Mouse (Mus musculus): ENCODE measurements around the gene Mettl6. TPM values are rescaled to one million over a fixed set of nuclear protein-coding genes. Genes with fewer than 3 reads are reported as not detected.

Mettl6 gene
- 5.9 and 9.2 TPM in 2 replicates for polyA plus RNA-seq (2012; rRNA removed)

DNA sequence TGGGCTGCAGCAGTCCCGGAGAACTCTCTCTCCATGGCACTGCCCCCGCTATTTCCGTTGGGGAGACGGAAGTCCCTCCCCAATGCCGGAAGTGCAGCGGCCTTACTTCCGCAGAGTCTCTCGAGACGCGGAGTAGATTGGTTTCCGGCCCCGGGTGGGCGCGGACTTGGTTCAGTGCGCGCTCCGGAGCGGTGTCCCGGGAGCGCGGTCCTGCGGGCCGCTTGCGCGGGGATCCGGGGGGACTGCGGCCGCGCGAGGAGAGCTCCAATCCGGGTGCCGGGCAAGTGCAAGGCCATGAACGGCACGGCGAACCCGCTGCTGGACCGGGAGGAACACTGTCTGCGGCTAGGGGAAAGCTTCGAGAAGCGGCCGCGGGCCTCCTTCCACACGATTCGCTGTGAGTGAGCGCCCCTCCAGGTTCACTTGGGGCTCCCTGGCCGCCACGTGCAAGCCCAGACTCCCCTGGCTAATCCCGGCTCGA, at the start of gene Mettl6:
Mettl6 (minus strand) TSS at position 66 of the 481 bp plus-strand sequence.
- TF ChIP-seq POLR2A (IDR thresholded peaks at IDR 0.05; ENCODE audit: low read depth, low read length) = peak; percentile 64
- no peak for TF ChIP-seq CTCF (conservative IDR thresholded peaks at IDR 0.05; ENCODE audit: insufficient read depth, insufficient read length, low read depth, low read length)
- under 1% methylated on average over 49 of the region's 49 CpGs for WGBS
- Histone ChIP-seq H3K36me3 (ENCODE audit: control insufficient read depth, insufficient read depth, low read length) (no peaks in the 10 kb centered on the region), H3K4me3 (ENCODE audit: insufficient read depth, low read depth, low read length) (peak within 1 kb of the TSS; percentile 87), H3K4me1 (ENCODE audit: control insufficient read depth, insufficient read depth, low read length) (peaks cover 11% of the 10 kb centered on the region; the same call in 1 of the 2 replicates), H3K27ac (ENCODE audit: insufficient read depth, low read depth, low read length) (peak within 1 kb of the TSS; percentile 84), H3K27me3 (replicated peaks; ENCODE audit: control insufficient read depth, insufficient read depth, low read length) (no peaks in the 10 kb centered on the region)
- peak; percentile 95 for DNase-seq

DNA sequence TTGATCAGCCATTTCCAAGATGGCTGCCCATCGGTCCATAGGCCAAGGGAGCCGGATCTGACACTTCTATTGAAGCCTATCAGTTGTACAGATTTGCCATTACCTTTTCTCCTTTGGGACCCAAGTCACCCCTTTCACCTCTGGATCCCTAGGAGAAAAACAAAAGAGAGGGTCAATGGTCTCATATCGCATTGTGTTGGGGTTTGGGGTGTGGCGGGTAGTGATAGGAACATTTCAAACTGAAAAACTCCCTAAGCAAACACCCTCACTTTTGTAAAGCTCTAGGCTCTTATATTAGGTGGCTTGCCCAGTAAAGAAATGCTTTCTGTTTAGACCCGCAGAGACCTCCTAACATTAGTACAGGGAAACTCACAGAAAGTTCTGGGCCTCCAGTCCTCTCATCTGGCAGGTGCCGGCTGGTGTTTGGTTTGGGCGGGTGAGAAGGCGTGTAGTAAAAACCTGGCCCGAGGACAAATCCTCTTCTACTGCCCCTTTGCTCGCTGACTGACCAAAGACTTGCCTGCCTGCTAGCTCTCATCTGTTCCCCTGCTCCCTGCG, 49.1 kb upstream of the Mettl6 start:
- TF ChIP-seq POLR2A (IDR thresholded peaks at IDR 0.05; ENCODE audit: low read depth, low read length) = no peak
- TF ChIP-seq CTCF (conservative IDR thresholded peaks at IDR 0.05; ENCODE audit: insufficient read depth, insufficient read length, low read depth, low read length) = no peak
- Histone ChIP-seq H3K27me3 (replicated peaks; ENCODE audit: control insufficient read depth, insufficient read depth, low read length) (no peaks in the 10 kb centered on the region), H3K27ac (ENCODE audit: insufficient read depth, low read depth, low read length) (no peak overlapping the region), H3K36me3 (ENCODE audit: control insufficient read depth, insufficient read depth, low read length) (no peaks in the 10 kb centered on the region), H3K4me3 (ENCODE audit: insufficient read depth, low read depth, low read length) (no peak overlapping the region), H3K4me1 (ENCODE audit: control insufficient read depth, insufficient read depth, low read length) (no peaks in the 10 kb centered on the region)
- DNase-seq = no peak
- WGBS = 71% methylated on average over 11 of the region's 11 CpGs

DNA sequence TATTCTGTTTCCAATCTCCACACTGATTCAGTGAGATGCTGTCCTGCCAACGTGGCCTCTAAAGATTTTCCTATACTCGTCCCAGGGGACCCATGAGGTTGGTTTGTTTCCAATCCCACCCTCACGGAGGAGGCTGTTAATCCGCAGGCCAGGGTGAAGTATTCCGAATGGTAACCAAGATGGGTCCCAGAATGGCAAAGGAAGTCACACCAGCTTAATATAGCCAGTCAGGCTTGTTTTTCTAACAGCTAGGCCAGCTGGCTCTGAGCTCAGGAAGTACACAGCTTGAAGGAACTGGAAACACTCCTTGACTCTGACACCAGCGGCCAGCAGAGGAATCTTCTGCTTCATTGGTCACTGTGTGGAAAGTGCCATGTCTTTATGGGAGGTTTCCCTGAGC, 42.5 kb upstream of the Mettl6 start:
- DNase-seq = peak; percentile 37
- WGBS = 47% methylated on average over 6 of the region's 6 CpGs
- H3K36me3 ChIP-seq (ENCODE audit: control insufficient read depth, insufficient read depth, low read length) = no peaks in the 10 kb centered on the region
- H3K27ac ChIP-seq (ENCODE audit: insufficient read depth, low read depth, low read length) = peak overlapping the region; percentile 21; the same call in 1 of the 2 replicates
- H3K4me3 ChIP-seq (ENCODE audit: insufficient read depth, low read depth, low read length) = no peak overlapping the region
- no peak for TF ChIP-seq POLR2A (IDR thresholded peaks at IDR 0.05; ENCODE audit: low read depth, low read length)
- H3K4me1 ChIP-seq (ENCODE audit: control insufficient read depth, insufficient read depth, low read length) = peaks cover 11% of the 10 kb centered on the region; the same call in 1 of the 2 replicates
- H3K27me3 ChIP-seq (replicated peaks; ENCODE audit: control insufficient read depth, insufficient read depth, low read length) = no peaks in the 10 kb centered on the region

DNA sequence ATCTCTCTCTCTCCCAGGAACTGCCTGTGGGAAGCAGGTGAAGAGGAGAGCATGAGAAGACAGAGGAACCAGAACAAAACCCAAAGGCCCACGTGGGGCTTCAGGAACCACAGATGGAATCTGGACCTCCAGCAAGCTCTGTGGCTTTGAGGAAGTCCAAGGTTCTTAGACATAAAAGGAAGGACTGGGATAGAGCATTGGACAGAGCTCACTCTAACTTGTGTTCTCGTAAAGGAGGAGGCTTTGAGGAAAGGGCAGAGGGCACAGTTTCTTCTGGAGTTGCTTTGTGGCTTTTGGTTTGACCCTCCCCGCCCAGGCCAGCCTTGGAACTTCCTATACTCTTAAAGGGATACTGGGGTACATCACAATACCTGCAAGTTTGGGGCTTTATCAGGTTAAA, 37.8 kb upstream of the Mettl6 start:
- WGBS = 48% methylated on average over 3 of the region's 3 CpGs
- Histone ChIP-seq H3K27me3 (replicated peaks; ENCODE audit: control insufficient read depth, insufficient read depth, low read length) (no peaks in the 10 kb centered on the region), H3K4me1 (ENCODE audit: control insufficient read depth, insufficient read depth, low read length) (peaks cover 24% of the 10 kb centered on the region; the same call in 1 of the 2 replicates), H3K36me3 (ENCODE audit: control insufficient read depth, insufficient read depth, low read length) (no peaks in the 10 kb centered on the region), H3K4me3 (ENCODE audit: insufficient read depth, low read depth, low read length) (no peak overlapping the region), H3K27ac (ENCODE audit: insufficient read depth, low read depth, low read length) (peak overlapping the region; percentile 47; the same call in 1 of the 2 replicates)
- no peak for TF ChIP-seq POLR2A (IDR thresholded peaks at IDR 0.05; ENCODE audit: low read depth, low read length)
- TF ChIP-seq CTCF (conservative IDR thresholded peaks at IDR 0.05; ENCODE audit: insufficient read depth, insufficient read length, low read depth, low read length) = no peak
- peak; percentile 72 for DNase-seq

DNA sequence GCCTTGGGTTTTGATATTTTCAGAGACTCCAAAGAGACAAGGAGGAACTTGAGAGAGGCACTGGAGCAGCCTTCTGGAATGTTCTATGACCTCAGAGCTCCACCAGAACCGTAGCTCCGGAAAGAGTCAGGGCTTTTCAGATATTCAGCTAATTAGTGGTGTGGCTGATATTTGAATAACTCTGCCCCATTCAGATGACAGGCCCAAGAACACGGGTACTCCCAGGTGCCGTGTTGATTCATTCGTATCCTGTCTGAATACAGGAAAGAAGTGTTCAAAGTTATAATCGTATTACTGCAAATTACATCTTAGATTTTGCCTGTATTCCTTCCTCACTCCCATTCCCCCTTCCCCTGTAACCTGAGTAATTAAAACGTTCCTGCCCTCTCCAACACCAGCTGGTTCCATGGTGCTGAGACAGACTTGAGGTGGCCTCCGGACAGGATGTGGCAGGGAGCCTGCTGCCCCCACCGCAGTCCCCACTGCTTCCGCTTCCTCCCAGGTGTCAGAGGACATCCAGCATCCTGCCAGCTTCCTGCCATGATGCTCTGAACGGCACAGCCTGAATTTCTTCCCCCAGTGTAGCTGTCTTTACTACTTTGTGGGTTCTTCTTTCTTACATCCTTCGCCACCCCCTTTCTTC, 36.8 kb upstream of the Mettl6 start:
- peak; percentile 55 for DNase-seq
- Histone ChIP-seq H3K27ac (ENCODE audit: insufficient read depth, low read depth, low read length) (peak overlapping the region; percentile 71), H3K27me3 (replicated peaks; ENCODE audit: control insufficient read depth, insufficient read depth, low read length) (no peaks in the 10 kb centered on the region), H3K4me3 (ENCODE audit: insufficient read depth, low read depth, low read length) (no peak overlapping the region), H3K4me1 (ENCODE audit: control insufficient read depth, insufficient read depth, low read length) (peaks cover 24% of the 10 kb centered on the region; the same call in 1 of the 2 replicates), H3K36me3 (ENCODE audit: control insufficient read depth, insufficient read depth, low read length) (no peaks in the 10 kb centered on the region)
- TF ChIP-seq POLR2A (IDR thresholded peaks at IDR 0.05; ENCODE audit: low read depth, low read length) (peak; percentile 9), CTCF (conservative IDR thresholded peaks at IDR 0.05; ENCODE audit: insufficient read depth, insufficient read length, low read depth, low read length) (no peak)
- WGBS = 29% methylated on average over 12 of the region's 12 CpGs

DNA sequence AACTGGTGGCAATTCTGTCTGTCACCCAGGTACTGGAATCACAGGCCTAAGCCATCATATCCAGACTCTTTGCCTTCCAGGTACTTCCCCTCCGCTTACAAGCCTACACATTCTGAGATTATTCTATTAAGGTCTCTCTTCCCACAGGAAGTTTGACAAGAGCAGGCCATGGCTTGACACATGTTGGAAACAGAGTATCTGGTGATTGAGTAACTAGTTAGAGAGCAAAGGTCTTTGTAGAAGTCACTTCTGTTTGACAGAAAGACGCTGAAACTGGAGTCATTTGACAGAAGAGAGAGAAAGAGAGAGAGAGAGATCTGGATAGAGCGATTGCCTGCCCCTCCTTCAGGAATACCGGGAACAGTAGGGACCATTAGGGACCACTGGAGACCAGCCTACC, 36.0 kb upstream of the Mettl6 start:
- no peaks in the 10 kb centered on the region for H3K27me3 ChIP-seq (replicated peaks; ENCODE audit: control insufficient read depth, insufficient read depth, low read length)
- peak; percentile 75 for DNase-seq
- no peaks in the 10 kb centered on the region for H3K36me3 ChIP-seq (ENCODE audit: control insufficient read depth, insufficient read depth, low read length)
- WGBS = 53% methylated on average over 4 of the region's 4 CpGs
- H3K4me1 ChIP-seq (ENCODE audit: control insufficient read depth, insufficient read depth, low read length) = peaks cover 24% of the 10 kb centered on the region; the same call in 1 of the 2 replicates
- H3K4me3 ChIP-seq (ENCODE audit: insufficient read depth, low read depth, low read length) = no peak overlapping the region
- peak overlapping the region; percentile 71 for H3K27ac ChIP-seq (ENCODE audit: insufficient read depth, low read depth, low read length)
- no peak for TF ChIP-seq POLR2A (IDR thresholded peaks at IDR 0.05; ENCODE audit: low read depth, low read length)
- TF ChIP-seq CTCF (conservative IDR thresholded peaks at IDR 0.05; ENCODE audit: insufficient read depth, insufficient read length, low read depth, low read length) = no peak

DNA sequence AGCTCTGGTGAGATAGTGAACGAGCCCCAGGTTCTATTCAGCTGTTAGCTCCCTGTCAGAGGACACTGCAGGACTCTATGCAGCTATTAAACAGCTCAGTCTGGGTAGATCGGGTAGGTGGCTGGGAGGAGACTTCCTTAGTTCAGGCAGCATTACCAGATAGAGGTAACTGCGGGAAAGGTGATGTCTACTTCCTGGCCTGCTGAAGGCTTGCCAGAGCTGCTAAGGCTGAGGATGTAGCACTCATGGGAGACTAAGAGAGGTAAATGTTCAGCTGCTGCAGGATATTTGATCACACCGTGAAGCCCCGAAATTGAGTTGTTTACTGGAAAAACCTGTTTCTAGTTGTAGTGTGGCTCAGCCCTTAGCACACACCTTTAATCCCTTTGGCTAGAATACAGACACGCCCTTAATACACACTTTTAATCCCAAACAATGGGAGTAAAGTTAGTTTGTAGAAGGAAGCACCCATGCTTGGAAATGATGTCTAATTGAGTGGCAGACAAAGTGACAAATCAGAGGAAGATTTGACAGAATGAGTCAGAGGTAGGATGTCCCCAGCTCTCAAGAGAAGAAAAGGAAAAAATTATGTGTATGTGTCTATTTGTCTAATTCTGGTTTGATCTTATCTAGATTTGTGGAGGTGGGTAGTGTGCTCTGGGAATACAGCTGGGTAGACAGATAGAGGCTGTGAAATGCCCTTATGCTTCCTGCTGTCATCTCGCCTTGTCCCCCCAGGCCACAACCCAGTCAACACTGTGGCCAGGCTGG, 30.4 kb upstream of the Mettl6 start:
- TF ChIP-seq POLR2A (IDR thresholded peaks at IDR 0.05; ENCODE audit: low read depth, low read length) (no peak), CTCF (conservative IDR thresholded peaks at IDR 0.05; ENCODE audit: insufficient read depth, insufficient read length, low read depth, low read length) (no peak)
- Histone ChIP-seq H3K27ac (ENCODE audit: insufficient read depth, low read depth, low read length) (no peak overlapping the region), H3K4me3 (ENCODE audit: insufficient read depth, low read depth, low read length) (no peak overlapping the region), H3K27me3 (replicated peaks; ENCODE audit: control insufficient read depth, insufficient read depth, low read length) (no peaks in the 10 kb centered on the region), H3K4me1 (ENCODE audit: control insufficient read depth, insufficient read depth, low read length) (no peaks in the 10 kb centered on the region), H3K36me3 (ENCODE audit: control insufficient read depth, insufficient read depth, low read length) (no peaks in the 10 kb centered on the region)
- WGBS = 86% methylated on average over 7 of the region's 7 CpGs
- DNase-seq = no peak

Data from kidney, adult 2 months (tissue).